Mouse (Mus musculus) gastrocnemius, postnatal 14 days (tissue): ENCODE data around the gene Birc3. TPM values are rescaled to one million over a fixed set of nuclear protein-coding genes. Genes with fewer than 3 reads are reported as not detected.
A peak's percentile ranks its signal among the peaks of the same experiment; 100 is the strongest.
"Not testable (repeated sequence)": the region's sequence is repeated elsewhere in the genome, so short reads cannot be mapped to it uniquely, and the experiment has no call there.

Experiments used
- DNase-seq: peaks from one replicate; pipeline ENCODE4 v3.0.0; 2021; ENCODE audit warnings: mixed read lengths
- intact Hi-C: fragments of 180-260 bp; cut with DNase I; formaldehyde crosslinking; loops from one replicate; pipeline ENCODE4 v1.15.1; 2025; ENCODE audit warnings: low total_unique reads
- long read RNA-seq, 2 experiments: library from polyadenylated mRNA; stranded (forward); transcript quantifications; one replicate each; pipeline ENCODE4 v2.0.0; 2021
- total RNA-seq, 2 experiments: library from RNA; stranded (reverse); gene quantifications; 2 replicates each; pipeline ENCODE4 v1.2.3; 2021

The Birc3 gene
- 1 to 10 TPM; 6.1 to 8.5 TPM for total RNA-seq
- long read RNA-seq, experiment 1, partial matches to known transcripts: 0 of 2 reads
- long read RNA-seq, experiment 1, other reads (novel, unspliced or antisense): 1 of 2 reads
- long read RNA-seq, experiment 2, partial matches to known transcripts: 0 of 5 reads
- long read RNA-seq, experiment 2, other reads (novel, unspliced or antisense): 4 of 5 reads

GRCm38 (mm10) chr9:7872775-7873439 is at the start of gene Birc3:
Gene Birc3, minus strand, starts transcription at chr9:7873186.
- peak; percentile 62 for DNase-seq
- intact Hi-C loops: no loop called here

DNA sequence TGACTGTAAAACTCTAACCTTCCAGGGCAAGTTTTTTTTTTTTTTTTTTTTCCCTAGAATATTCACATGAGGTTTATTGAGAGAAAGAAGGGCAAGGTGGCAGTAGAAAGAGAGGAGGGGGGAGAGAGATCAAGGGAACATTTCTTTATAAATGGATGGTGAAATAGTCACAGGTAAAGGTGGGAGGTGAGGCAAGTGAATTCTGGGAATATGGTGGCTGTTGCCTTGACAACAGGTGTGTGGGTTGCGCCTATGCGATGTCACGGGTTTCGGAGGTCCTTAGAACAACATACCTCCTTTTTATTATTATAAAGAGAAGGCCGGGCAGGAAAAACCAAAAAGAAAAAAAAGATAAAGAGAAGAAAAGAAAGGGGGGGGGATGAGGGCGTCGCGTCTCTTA is 41.9 kb upstream of the Birc3 start:
- intact Hi-C loops: no loop called here
- DNase-seq: no peak

DNA sequence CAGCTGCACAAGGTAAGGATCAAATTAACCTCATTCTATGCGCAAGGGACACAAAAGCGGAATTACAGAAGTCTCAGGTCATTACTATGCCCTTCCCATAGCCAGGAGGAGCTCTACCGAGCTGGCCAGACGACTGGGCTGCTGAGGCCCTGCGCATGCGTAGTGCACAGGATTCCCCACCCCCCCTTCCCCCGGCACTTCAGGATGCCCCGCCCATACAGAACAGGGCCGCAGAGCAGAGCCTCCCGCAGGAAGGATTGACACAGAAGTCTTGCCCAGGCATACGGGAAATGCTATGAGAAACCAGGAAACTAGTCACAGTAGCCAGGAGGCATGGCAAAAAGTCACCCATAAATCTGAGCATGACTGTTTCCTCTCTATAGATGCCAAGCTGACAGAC is 41.5 kb upstream of the Birc3 start:
- DNase-seq: peak; percentile 53
- intact Hi-C loops: no loop called here

GRCm38 (mm10) chr9:7913953-7914352 is 41.0 kb upstream of the Birc3 start:
- intact Hi-C loops: no loop called here

GRCm38 (mm10) chr9:7907351-7907985 is 34.5 kb upstream of the Birc3 start:
- no peak for DNase-seq
- intact Hi-C loops: loop anchor here (10.0 kb wide), 1 partner anchor 167 kb away; no protein-coding TSS in a partner anchor

More at GRCm38 (mm10) chr9:7913953-7914352, 41.0 kb upstream of the Birc3 start:
- no peak for DNase-seq

GRCm38 (mm10) chr9:7906564-7906963 is 33.6 kb upstream of the Birc3 start:
- intact Hi-C loops: loop anchor here (10.0 kb wide), 1 partner anchor 168 kb away; no protein-coding TSS in a partner anchor
- DNase-seq: no peak

- intact Hi-C loops: loop anchor here (10.0 kb wide), 1 partner anchor 171 kb away; no protein-coding TSS in a partner anchor
- DNase-seq: no peak
These were observed 30.8 kb upstream of the Birc3 start for GRCm38 (mm10) chr9:7903825-7904224.

DNA sequence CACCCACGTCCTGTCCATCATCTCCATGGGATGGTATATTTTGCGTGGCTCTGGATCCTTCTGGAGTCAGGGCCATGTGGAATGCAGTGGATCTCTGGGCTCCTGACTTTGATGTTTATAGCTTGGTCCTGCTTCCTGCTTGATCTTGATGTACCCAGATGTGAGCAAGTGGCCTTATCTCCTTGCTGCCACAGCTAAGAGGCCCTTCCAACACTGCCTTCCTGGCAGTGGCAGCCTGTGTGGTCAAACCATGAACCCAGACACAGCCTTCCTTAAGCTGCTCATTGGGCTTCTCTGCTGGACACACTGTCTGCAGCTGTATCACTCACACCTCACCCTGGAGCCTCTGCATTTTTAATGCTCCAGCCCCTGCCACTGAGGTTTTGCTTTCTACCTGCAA is 30.3 kb upstream of the Birc3 start:
- no peak for DNase-seq
- intact Hi-C loops: loop anchor here (10.0 kb wide), 1 partner anchor 172 kb away; no protein-coding TSS in a partner anchor

DNA sequence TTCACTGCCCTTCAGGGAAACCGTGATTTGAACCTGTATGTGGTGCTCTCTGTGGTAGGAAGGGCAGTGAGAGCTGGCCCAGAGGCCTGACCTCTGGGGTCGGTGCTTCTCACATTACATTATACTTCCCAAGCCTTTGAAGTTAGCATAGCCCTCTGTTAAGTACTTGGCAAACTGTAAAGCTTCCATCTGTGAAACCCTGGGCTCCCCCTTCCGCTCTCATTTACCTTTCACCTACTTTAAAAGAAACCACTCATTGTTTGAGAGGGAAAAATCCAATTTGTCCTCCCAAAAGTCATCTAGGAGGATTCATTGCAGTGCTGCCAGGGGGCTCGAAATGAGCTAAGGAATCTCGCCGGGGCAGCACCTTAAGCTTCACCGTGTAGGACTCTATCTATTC is 29.3 kb upstream of the Birc3 start:
- intact Hi-C loops: loop anchor here (10.0 kb wide), 1 partner anchor 172 kb away; no protein-coding TSS in a partner anchor
- DNase-seq: no peak

GRCm38 (mm10) chr9:7900965-7901364 is 28.0 kb upstream of the Birc3 start:
- DNase-seq: no peak
- intact Hi-C loops: loop anchor here (10.0 kb wide), 1 partner anchor 174 kb away; no protein-coding TSS in a partner anchor

- DNase-seq: peak; percentile 57
- intact Hi-C loops: loop anchor here (5.0 to 10.0 kb wide), 2 partner anchors 185 to 293 kb away; no protein-coding TSS in a partner anchor
These were observed 24.5 kb upstream of the Birc3 start for GRCm38 (mm10) chr9:7897502-7897901.

DNA sequence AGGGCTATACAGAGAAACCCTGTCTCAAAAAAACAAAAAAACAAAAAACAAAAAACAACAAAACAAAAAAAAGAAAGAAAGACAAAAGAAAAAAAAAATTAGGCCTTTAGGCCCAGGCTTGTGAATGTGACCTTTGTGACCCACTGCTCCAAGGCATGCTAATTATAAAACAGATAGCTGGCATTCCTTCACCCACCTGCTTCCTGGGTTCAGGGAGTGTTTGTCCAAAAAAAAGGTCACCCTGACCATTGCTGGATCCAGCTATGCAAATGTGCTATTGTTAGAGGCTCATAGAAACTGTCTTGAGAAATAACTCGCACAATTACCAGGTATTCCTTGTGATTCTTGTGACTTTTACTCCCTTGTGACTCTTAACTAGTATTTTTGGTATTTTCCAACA is 18.8 kb upstream of the Birc3 start:
- intact Hi-C loops: loop anchor here (10.0 kb wide), 1 partner anchor 287 kb away; no protein-coding TSS in a partner anchor
- not testable (repeated sequence) for DNase-seq

DNA sequence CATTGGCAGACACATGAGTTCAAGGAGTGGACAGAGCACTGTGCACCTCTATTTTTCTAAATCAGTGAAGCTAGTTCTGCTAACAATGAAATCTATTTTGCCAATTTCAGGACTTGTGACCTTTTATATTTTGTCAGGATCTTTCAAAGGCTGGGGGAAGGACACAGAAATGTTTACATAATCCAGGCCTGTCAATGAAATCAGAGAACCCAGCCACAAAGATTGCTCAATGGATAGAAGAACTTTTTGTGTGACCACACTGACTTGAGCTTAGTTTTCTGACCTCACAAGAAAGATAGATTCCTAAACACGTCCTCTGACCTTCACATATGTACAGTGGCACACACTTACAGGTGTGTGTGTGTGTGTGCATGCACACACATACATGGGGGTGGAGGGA is 18.2 kb upstream of the Birc3 start:
- no peak for DNase-seq
- intact Hi-C loops: loop anchor here (10.0 kb wide), 1 partner anchor 286 kb away; no protein-coding TSS in a partner anchor

- intact Hi-C loops: no loop called here
- no peak for DNase-seq
These were observed 11.4 kb upstream of the Birc3 start for GRCm38 (mm10) chr9:7884346-7884745.

DNA sequence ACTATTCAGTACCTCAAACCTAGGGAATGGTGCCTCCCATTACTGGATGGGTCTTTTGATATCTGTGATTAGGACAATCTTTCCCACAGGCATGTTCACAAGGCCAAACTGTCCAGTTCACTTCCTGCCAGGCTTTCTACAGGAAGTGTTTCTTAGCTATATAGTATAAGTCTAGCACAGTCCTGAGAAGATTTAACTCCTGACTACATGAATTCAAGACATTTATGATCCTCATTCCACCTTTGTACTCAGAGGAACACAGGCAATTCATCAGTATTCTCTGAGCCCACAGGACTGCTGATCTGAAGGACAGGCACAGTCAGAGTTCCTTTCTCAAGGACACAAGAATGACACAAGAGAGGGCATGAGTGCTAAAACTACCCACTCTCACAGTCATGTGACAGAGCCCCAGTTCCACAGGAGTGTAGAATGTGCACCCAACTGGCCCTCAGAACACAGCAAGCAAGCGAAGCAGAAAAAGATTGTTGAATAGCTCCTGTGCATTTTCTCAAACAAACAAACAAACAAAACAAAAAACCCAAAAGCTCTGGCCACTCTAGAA is 9.4 kb upstream of the Birc3 start:
- no peak for DNase-seq
- intact Hi-C loops: no loop called here

GRCm38 (mm10) chr9:7873511-7874211 is 675 bp upstream of the Birc3 start:
- intact Hi-C loops: no loop called here
- no peak for DNase-seq

DNA sequence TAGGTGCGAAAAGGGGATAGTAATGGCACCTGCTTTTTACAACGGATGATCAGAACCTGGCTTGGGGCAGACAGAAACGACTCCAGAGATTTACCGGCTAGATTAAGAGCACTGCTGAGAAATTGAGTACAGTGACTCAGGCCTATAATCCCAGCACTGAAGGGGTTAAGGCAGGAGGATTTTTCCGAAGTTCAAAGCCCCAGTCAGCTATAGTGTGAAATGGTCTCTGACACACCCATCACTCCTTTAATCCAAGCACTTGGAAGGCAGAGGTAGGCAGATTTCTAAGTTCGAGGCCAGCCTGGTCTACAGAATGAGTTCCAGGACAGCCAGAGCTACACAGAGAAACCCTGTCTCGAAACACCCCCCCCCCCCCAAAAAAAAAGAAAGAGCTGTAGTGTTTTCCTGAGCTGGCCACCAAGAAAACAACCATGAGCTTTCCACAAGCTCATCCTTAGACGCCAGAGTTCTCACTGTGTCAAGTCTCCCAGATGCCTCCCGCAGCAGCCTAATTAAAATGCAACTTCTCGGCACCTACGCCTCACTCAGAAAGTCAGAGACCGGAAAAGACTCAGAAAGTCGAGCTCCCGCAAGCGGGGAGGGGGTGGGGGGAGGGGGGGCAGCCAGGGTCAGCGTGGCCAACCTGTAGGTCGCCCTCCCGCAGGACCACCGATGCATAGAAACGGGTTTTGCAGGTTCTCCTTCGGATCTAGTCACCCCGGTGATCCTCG is 777 bp downstream of the Birc3 start:
- no peak for DNase-seq
- intact Hi-C loops: no loop called here

DNA sequence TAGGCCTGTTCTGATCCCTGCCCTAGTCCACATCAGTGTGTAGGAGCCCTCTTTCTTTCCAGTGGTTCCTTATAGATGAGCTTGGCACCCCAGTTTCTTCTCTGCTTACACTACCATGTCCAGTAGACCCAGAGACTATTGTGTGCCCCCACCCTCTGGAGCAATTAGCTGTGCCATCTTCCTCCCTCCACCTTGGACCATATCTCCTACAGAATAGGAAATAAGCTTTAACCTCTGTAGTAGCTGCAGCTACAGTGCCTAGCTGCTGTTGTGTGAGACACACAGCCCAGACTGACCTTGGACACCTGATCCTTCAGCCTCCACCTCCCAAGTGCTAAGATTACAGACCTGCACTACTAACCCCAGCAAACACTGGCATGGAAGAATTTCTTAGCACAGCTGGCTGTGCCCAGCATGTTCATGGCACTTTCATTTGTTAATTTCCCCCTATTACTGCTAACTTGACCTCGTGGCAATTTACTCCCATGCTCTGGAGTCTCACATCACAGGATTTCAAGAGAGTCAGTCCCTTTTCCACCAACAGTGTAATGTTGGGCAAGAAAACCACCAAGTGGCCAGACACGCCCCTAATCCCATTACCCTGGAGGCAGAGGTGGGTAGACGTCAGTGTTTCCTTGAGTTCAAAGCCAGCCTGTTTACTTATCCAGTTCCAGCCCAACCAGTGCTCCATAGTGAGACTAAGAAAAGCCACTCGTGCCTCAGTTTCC is 1.5 kb downstream of the Birc3 start:
- intact Hi-C loops: no loop called here

More for the DNA sequence above, 1.5 kb downstream of the Birc3 start:
- no peak for DNase-seq
